Mouse (Mus musculus) liver, adult 2 months (tissue): ENCODE measurements around the gene Hsd17b12. TPM values are rescaled to one million over a fixed set of nuclear protein-coding genes. Genes with fewer than 3 reads are reported as not detected.

Source experiments
- DNase-seq: peaks from one replicate; pipeline ENCODE4 v3.0.0-alpha.2; 2011; ENCODE audit warnings: low read depth, low spot score; ENCODE audit errors: extremely low read depth
- H3K27ac ChIP-seq: fragments of 200-500 bp; replicated peaks from 2 replicates; pipeline ENCODE4 v1.5.1; 2012; ENCODE audit warnings: low read depth, mild to moderate bottlenecking, control low read depth, inconsistent platforms, low read length; ENCODE audit not compliant: insufficient read depth
- H3K27me3 ChIP-seq: fragments of 200-500 bp; 2 replicates; pipeline ENCODE4 v1.6.1; 2012; ENCODE audit warnings: mild to moderate bottlenecking, moderate library complexity, low read length, inconsistent platforms; ENCODE audit not compliant: control insufficient read depth, insufficient read depth
- H3K36me3 ChIP-seq: fragments of 200-500 bp; 2 replicates; pipeline ENCODE4 v1.6.1; 2012; ENCODE audit warnings: low read length, inconsistent platforms; ENCODE audit not compliant: control insufficient read depth, insufficient read depth
- H3K4me1 ChIP-seq: fragments of 200-500 bp; 2 replicates; pipeline ENCODE4 v1.6.1; 2011; ENCODE audit warnings: low read length; ENCODE audit not compliant: control insufficient read depth, insufficient read depth
- H3K4me3 ChIP-seq: fragments of 200-500 bp; 2 replicates; pipeline ENCODE4 v1.5.1; 2011; ENCODE audit warnings: low read depth, mild to moderate bottlenecking, control low read depth, low read length, moderate library complexity; ENCODE audit not compliant: insufficient read depth
- H3K79me2 ChIP-seq: fragments of 200-500 bp; 2 replicates; pipeline ENCODE4 v1.6.1; 2012; ENCODE audit warnings: inconsistent platforms, mild to moderate bottlenecking, low read length, moderate library complexity; ENCODE audit not compliant: control insufficient read depth, insufficient read depth
- H3K9ac ChIP-seq: fragments of 200-500 bp; 2 replicates; pipeline ENCODE4 v1.6.1; 2012; ENCODE audit warnings: low read depth, mild to moderate bottlenecking, control low read depth, inconsistent platforms, low read length
- CTCF ChIP-seq: fragments of 200-500 bp; IDR thresholded peaks from 2 replicates; pipeline ENCODE4 v1.5.1; 2011; ENCODE audit warnings: low read depth, low read length, control low read depth
- POLR2A ChIP-seq: fragments of 200-500 bp; IDR thresholded peaks from 2 replicates; pipeline ENCODE4 v1.6.1; 2011; ENCODE audit warnings: low read length, control low read depth; ENCODE audit not compliant: insufficient read depth; ENCODE audit errors: extremely low read depth
- WGBS: fragments of 180-500 bp; shearing (Covaris S2); methylation state at CpG from one replicate; pipeline ENCODE4 v1.1.7; 2018; 5-methylcytosine and 5-hydroxymethylcytosine counted together
- polyA plus RNA-seq: library from polyadenylated mRNA; depleted of rRNA; stranded (reverse); fragments of >200 nt; gene quantifications from 2 replicates; pipeline ENCODE4 v1.2.3, GENCODE M21; 2012
- total RNA-seq: library from RNA; depleted of rRNA; stranded (reverse); fragments of >200 nt; gene quantifications from 2 replicates; pipeline ENCODE4 v1.2.3, GENCODE M21; 2014

Gene Hsd17b12
- total and polyA plus RNA-seq, 2 experiments, result 68.5 to 144 TPM

DNA sequence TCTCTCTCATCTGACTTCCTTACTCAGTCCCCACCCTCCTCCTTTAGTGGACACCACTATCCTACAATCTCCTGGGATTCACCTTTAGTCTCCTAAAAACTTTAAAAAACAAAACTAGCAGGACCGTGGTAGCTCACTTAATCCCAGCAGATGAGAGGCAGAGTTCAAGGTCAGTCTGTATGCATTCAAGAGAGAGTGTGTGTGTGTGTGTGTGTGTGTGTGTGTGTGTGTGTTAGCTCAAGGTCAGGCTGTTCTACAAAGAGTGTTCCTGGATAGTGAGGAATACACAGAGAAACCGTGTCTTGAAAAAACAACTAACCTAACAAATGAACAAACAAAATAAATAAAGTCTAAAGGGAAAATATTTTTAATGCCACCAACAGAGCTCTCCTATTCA lies 12.6 kb downstream of the Hsd17b12 start:
- H3K36me3 ChIP-seq, result no peaks in the 10 kb centered on the region
- no peak overlapping the region for H3K4me3 ChIP-seq
- H3K79me2 ChIP-seq, result peaks cover 26% of the 10 kb centered on the region; the same call in 1 of the 2 replicates
- peak overlapping the region; percentile 34; the same call in 1 of the 2 replicates for H3K27ac ChIP-seq
- WGBS, result 12% methylated on average over 2 of the region's 2 CpGs
- TF ChIP-seq CTCF, result no peak
- TF ChIP-seq POLR2A, result no peak
- no peak for DNase-seq
- H3K4me1 ChIP-seq, result peaks cover 33% of the 10 kb centered on the region
- H3K27me3 ChIP-seq, result no peaks in the 10 kb centered on the region
- no peak overlapping the region for H3K9ac ChIP-seq

GRCm38 (mm10) chr2:94144520-94145145 lies 13.1 kb downstream of the Hsd17b12 start:
- TF ChIP-seq POLR2A (no peak), CTCF (no peak)
- Histone ChIP-seq H3K27ac (peak overlapping the region; percentile 34; the same call in 1 of the 2 replicates), H3K9ac (0 out of 2 replicates have a peak overlapping the region, but pooled peaks have one; percentile 26), H3K27me3 (no peaks in the 10 kb centered on the region), H3K79me2 (peaks cover 25% of the 10 kb centered on the region; the same call in 1 of the 2 replicates), H3K36me3 (no peaks in the 10 kb centered on the region), H3K4me3 (no peak overlapping the region), H3K4me1 (peaks cover 32% of the 10 kb centered on the region)
- 57% methylated on average over 7 of the region's 7 CpGs for WGBS
- no peak for DNase-seq

GRCm38 (mm10) chr2:94141293-94141692 lies 16.5 kb downstream of the Hsd17b12 start:
- H3K36me3 ChIP-seq, result no peaks in the 10 kb centered on the region
- H3K9ac ChIP-seq, result no peak overlapping the region
- peaks cover 20% of the 10 kb centered on the region; the same call in 1 of the 2 replicates for H3K79me2 ChIP-seq
- H3K4me1 ChIP-seq, result peaks cover 16% of the 10 kb centered on the region
- 14% methylated on average over 3 of the region's 3 CpGs for WGBS
- H3K27me3 ChIP-seq, result no peaks in the 10 kb centered on the region
- TF ChIP-seq POLR2A (no peak), CTCF (no peak)
- H3K27ac ChIP-seq, result no peak overlapping the region
- no peak overlapping the region for H3K4me3 ChIP-seq
- peak; percentile 76 for DNase-seq

DNA sequence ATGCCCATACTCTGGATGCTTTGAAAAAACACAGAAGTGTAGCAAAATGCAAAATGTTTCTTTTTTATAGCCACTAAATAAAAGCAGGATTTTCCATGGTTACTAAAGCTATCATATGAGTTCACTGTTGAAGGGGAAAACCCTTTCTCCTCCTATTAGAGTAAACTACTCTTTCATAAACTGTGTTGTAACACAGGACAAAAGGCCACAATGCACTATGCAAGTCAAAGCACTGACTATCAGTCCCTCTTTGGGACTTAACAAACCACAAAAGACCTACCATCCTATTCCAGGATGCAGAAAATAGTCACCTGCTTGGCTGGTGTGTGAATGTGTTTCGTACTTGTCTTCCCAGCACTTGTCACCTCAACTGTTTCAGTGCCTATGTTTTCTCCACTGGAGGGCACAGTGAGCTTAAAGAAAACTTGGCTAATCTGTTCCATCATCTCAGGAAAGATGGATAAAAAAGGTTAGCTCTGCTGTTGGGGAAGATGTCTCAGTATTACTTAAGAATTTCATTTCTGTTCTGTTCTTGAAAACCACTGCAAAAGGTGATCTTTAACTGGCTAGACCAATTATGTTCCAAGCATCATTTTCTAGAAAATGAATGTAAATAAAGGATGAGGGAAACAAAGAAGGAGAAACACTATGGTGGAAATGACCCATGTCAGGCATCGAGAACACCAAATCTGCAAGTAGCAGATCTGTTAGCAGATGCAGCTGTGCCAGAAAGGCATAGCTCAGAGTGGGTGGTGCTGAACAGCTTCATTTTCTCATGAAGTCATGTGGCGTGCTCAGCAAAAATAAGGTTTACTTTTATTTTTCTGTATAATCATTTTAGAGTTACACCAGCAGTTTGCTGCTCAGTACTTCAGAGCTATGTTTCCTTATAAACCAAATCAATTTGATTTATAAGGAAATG lies 19.0 kb downstream of the Hsd17b12 start:
- 70% methylated on average over 3 of the region's 3 CpGs for WGBS
- no peak overlapping the region for H3K4me3 ChIP-seq
- no peak overlapping the region for H3K9ac ChIP-seq

GRCm38 (mm10) chr2:94136837-94137236 lies 20.9 kb downstream of the Hsd17b12 start:
- 91% methylated on average over 3 of the region's 3 CpGs for WGBS
- Histone ChIP-seq H3K79me2 (peaks cover 27% of the 10 kb centered on the region), H3K27me3 (no peaks in the 10 kb centered on the region), H3K27ac (no peak overlapping the region), H3K4me1 (peaks cover 10% of the 10 kb centered on the region), H3K9ac (no peak overlapping the region), H3K4me3 (no peak overlapping the region), H3K36me3 (no peaks in the 10 kb centered on the region)
- DNase-seq, result no peak
- no peak for TF ChIP-seq CTCF
- TF ChIP-seq POLR2A, result no peak

More for the DNA sequence above, 19.0 kb downstream of the Hsd17b12 start:
- Histone ChIP-seq H3K27me3 (no peaks in the 10 kb centered on the region), H3K36me3 (no peaks in the 10 kb centered on the region), H3K27ac (peak overlapping the region; percentile 39), H3K4me1 (peaks cover 11% of the 10 kb centered on the region), H3K79me2 (peaks cover 17% of the 10 kb centered on the region; the same call in 1 of the 2 replicates)
- no peak for TF ChIP-seq CTCF
- no peak for TF ChIP-seq POLR2A
- peak; percentile 73 for DNase-seq
